Mouse (Mus musculus) ZHBTc4 (cell line): ENCODE results near the gene Taf9b.
"Not testable (repeated sequence)": the region's sequence is repeated elsewhere in the genome, so short reads cannot be mapped to it uniquely, and the experiment has no call there.

Source experiments
- DNase-seq: peaks from one replicate; pipeline ENCODE4 v3.0.0-alpha.2; 2011; ENCODE audit warnings: low read depth, low spot score

The Taf9b gene

DNA sequence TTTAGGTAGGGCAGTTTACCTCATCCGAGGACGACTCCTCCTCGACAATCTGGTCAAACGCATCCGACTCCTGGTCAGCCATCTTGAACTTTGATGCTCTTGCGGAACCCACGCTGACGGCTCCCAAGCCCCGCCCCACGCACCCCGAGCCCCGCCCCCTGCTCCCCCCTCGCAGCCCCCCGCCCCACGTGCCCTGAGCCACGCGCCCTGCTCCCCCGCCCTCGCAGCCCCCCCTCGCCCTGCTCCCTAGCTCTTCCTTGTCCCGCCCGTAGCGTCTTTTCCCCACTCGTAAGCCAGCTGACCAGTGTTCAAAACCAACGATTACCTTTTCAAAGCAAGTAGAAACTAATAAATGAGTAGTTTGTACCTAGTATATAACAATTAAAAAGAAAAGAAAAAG is at the start of gene Taf9b:
Taf9b (minus strand) TSS at position 101 of the 400 bp plus-strand sequence.
- DNase-seq = no peak

DNA sequence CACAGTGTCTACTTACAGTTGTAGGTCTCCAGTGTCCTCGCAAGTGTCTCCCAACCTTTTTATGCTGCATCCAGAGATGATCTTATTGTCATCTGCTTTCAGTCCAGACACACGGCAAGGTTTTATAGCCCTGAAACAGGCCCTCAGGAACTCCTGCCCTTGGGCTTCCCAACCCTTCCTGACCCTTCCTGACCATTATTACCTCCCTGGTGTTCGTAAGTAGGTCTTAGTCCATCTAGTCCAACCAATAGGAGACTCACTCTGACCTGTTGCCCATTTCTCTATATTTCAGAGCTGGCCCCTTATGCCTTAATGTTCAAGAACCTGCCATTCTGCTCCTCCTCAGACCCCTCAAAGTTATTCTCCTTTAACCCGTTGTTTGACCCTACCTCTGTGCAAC is 34.3 kb upstream of the Taf9b start, which contains the start of gene Fnd3c2:
Fnd3c2 (minus strand) TSS at position 101 of the 400 bp plus-strand sequence.
- DNase-seq = no peak

DNA sequence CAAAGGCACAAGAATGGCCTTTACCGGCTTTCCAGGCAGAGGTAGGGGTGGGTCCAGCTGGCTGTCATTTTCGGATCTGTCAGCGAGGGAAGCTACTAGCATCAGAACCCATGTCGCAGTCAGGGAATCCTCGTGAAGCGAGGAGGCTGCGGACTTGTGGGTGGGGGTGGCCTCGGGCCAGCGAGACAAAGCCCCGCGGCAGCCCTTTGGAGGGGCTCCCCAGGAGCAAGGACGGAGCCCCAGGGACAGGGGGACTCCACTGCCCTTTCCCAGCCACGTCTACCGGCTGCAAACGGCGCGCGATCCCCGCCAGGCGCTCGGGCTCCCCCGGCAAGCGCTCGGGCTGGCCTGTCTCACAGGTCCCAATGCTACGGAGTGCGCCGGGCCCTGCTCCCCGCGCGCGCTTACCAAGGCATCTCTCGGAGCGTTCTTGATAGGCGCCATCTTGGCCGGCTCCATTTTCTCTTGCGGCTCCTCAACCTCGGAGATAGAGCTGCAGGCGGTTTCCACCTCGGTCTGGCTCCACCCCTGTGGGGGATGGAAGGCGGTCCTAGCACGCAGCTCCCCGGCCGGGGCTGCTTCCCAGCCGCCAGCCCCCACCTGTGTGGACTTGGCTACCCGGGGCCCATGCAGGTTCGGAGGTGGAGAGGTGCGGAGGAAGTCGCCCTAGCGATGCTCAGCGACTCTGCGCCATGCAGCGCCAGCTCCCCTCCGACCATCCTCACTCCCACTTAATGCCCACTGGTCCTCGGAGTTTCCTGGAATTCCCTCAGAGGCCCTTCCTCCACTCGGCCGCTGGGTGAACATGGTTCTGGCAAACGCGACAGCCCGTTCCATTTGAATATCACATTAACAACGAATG is 1.6 kb downstream of the Taf9b start:
- DNase-seq = peak; percentile 81

DNA sequence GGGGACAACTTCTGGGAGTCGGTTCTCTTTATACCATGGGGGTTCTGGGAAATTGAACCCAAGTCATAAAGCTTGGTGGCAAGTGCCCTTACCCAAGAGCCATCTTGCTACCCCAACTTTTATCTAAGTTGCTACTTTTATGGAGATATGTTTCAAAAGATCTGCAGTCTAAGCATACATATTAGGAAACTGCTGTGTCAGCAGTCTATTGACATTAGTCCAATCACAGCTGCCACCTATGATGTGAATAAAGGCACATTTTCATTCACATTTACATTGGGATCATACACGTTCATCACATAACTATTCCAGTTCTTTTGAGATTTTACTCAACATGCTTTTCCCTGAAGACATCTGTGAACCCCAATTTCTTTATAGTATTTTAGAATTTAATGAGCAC is 11.9 kb downstream of the Taf9b start:
- no peak for DNase-seq

DNA sequence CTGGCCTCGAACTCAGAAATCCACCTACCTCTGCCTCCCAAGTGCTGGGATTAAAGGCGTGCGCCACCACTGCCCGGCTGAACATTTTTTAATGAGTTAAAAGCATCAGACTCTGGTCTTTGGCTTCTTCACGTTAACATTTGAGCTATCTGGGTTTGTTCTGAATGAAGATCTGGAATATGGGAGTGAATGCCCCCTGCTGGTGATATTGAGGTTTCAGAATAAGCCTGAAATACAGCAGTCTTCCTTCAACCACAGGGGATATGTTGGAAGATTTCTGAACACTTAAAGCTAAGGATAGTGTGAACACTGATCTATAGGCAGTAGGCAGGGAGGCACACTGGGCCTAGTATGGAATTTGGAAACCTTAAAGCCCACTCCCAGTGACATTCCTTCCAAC is 22.1 kb downstream of the Taf9b start:
- peak; percentile 28 for DNase-seq

DNA sequence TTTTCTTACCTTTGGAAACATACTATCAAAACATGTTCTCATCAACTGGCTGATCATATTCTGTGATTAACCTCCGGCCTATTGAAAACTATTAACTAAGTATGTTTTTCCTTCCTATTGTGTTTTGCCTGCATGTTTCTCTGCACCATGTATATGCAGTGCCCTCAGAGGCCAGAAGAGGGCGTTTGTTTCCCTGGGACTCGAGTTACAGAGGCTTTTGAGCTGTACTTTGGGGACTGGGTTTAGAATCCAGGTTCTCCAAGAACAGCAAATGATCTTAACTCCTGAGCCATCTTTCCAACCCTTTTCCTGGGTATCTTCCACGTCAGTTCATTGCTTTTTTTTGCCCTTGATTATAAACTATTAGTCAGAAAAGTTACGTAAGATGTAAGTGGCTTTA is 23.6 kb downstream of the Taf9b start:
- DNase-seq = peak; percentile 59

DNA sequence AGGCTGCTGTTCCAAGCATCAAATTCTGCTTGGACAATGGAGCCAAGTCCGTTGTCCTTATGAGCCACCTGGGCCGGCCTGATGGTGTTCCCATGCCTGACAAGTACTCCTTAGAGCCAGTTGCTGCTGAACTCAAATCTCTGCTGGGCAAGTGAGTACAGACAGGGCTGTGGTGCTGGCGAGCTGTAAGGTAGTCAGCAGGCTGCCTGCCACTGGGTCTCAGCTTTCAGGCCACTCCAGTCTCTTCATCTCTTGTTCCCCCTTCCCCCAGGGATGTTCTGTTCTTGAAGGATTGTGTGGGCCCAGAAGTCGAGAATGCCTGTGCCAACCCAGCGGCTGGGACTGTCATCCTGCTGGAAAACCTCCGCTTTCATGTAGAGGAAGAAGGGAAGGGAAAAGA is 26.6 kb downstream of the Taf9b start:
- DNase-seq = not testable (repeated sequence)

DNA sequence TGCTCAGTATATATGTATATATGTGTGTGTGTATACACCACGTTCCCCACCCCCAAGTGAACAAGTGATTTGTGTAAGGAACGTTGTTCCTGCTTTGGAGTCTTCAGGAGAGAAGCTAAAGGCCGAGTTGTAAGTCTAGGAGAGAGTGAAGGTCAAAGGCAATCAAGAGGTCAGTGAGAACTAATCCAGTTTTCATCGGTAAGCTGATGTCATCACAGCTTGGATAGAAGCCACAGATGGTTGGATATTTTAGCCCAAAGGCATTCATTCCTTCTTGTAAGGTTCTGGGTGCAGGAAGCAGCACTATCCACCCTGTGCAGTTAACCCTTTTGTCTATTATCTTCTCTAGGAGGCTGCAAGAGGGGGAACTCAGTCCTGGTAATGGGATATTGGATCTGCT is 30.9 kb downstream of the Taf9b start:
- no peak for DNase-seq

DNA sequence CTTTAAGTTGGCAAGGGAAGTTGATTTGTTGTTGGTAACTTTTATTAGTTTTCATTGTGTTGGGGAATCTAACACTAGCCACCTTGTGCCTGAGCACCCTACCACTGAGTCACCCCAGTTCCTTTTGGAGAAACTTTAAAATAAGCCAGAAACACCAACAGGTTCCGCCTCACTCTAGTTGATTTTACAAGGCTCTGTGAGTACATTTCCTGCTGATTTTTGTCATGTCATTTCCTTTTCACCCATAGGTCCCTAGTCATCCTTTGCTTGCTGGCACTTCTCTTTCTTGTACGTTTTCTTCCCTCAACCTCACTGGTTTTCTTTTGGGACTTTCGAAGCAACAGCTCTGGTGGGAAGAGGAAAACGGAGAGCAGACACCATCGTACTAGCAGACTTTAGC is 31.6 kb downstream of the Taf9b start:
- DNase-seq = no peak

DNA sequence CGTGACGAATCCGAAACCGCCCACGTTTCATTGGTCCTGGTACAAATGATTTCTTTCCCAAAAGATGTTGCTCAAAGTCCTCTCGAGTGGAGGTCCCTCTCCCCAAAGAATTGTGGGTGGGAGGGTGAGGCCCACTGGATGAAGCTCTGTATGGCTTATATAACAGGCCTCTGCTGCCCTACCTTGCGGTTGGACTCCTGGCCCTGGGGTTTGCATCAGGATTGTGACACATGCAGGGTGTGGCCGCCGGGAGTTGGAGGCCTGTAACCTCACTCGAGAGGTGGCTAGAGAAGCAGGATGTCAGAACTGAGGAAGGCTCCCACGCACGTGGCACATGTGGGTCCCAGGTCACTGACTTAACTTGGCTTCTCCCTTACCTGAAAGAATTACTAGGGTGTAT is 33.2 kb downstream of the Taf9b start:
- DNase-seq = peak; percentile 26

DNA sequence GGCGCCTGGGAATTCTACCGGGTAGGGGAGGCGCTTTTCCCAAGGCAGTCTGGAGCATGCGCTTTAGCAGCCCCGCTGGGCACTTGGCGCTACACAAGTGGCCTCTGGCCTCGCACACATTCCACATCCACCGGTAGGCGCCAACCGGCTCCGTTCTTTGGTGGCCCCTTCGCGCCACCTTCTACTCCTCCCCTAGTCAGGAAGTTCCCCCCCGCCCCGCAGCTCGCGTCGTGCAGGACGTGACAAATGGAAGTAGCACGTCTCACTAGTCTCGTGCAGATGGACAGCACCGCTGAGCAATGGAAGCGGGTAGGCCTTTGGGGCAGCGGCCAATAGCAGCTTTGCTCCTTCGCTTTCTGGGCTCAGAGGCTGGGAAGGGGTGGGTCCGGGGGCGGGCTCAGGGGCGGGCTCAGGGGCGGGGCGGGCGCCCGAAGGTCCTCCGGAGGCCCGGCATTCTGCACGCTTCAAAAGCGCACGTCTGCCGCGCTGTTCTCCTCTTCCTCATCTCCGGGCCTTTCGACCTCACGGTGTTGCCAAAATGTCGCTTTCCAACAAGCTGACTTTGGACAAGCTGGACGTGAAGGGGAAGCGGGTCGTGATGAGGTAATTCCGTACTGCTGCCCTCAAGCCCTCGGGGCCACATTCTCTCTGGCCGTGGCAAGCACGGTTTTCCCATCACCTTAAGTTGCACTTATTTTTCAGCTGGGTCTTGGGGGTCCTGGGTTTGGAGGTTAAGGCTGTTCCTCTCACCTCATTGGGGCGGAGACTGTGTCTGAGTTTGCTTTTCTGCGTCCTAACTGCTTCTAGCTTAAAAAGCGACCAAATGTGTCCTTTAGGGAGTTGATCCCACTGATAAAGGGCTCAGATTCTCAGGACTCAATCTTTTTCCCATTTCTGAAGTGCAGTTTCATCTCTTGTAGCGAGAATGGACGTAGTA is 34.0 kb downstream of the Taf9b start, which contains the start of gene Pgk1:
Pgk1 (plus strand) TSS at position 388 of the 937 bp plus-strand sequence.
- peak; percentile 97 for DNase-seq

DNA sequence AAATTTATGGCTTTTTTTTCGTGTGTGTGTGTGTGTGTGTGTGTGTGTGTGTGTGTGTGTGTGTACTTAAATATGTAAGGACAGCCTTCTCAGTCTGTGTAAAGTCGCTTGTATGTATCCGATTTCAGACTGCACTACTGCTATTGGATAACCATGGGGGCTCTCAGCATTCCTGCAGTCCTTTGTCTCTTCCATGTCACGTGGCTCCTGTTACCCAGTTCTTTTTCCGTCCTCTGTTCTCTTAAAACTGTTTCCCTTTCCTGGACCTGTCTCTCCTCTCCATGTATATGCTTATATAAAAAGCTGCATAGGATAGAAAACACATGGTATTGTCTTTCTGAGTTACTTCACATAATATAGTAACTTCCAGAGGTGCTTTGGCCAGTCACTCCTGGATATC is 35.3 kb downstream of the Taf9b start:
- peak; percentile 50 for DNase-seq

DNA sequence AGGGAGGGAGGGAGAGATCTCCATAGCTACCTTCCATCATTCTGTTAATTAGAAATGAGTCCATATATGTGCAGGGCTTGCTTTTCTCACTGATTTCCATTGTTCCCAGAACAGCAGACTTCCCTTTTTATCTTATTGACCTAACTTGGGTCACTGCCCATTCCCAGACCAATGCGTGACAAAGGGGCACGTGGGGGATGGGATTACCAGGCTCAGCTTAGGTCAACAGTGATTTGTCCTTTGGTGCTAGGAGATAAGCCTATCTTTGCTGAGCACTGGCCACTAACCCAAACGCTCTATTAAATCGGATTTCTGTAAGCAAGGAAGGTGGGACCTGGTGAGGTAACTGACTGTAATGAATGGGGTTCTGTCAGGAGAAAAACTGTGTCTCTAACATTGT is 36.7 kb downstream of the Taf9b start:
- no peak for DNase-seq

DNA sequence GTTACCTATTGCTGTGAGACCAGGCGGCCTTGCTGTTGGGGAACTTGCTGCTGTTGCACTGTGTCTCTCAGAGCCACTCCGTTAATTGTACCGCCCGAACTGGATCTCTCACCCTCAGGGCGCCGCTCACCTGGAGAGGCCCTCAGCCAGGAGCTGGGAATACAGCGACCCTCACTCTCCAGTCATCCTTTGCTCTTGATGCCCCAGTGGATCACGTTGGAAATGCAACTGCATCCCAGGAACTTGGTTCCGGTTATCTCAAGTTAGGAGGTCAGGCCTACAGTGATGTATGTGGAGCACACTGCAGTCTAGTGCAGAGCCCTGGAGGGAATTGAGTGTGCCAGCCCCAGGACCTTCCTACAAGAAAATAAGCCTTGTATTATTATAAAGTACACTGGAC is 44.6 kb downstream of the Taf9b start:
- peak; percentile 71 for DNase-seq

DNA sequence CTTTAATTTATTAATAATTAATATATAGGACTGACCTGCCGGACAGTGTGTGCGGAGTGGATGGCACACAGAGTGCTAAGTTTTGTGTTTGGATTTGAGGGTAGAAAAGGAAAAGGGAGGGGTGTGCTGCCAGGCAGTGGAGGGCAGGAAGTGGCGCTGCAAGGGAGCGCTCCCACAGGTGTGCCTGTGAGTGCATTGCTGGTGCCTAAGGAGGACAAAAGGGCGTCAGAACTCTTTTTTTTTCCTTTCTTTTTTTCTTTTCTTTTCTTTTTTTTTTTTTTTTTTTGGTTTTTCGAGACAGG is 49.2 kb downstream of the Taf9b start:
- peak; percentile 12 for DNase-seq

DNA sequence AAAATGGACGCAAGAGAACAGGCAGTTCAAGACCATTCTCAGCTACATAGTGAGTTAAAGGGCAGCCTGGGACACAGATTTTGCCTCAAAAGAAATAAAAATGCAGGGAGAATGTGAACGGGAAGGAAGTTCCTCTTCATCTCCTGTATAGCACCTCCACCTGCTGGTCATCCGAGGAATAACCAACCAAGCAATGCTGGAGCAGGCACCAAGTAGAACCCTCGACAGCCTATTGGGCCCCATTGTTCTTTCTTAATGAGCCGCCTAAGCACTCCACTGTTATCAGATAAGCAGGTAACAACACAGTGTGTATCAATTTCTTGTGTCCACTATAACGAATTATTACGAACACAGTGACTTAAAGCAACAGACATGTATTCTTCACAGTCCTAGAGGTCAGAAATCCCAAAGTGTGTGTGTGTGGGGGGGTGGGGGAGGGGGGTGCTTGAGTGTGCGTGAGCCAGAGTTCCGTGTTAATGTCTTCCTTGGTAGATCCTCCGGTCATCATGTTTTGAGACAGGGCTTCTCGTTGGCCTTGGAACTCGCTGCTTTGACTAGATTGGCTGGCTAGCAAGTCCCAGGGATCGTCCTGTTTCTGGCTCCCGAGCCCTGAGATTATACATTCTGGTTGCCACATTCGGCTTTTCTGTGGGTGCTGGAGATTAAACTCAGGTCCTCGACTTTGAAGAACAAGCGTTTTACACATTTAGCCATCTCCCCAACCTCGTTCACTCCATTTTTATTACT is 49.7 kb downstream of the Taf9b start:
- peak; percentile 85 for DNase-seq

DNA sequence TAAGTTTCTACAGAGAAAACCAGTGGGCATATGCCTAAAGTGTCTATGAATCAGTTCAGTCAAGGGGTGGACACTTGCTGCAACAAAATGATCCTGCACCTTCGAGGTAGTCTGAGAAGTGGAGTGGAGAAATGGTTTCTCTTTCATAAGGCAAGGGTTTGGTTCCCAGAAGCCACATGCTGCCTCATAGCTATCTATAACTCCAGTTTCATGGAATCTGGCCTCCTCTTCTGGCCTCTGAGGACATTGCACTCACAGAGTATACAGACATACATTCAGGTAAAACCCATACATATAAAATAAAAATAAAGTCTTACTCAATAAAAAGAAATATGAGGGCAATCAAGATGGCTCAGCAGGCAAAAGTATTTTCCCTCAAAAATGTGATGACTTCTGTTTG is 55.9 kb downstream of the Taf9b start:
- no peak for DNase-seq

DNA sequence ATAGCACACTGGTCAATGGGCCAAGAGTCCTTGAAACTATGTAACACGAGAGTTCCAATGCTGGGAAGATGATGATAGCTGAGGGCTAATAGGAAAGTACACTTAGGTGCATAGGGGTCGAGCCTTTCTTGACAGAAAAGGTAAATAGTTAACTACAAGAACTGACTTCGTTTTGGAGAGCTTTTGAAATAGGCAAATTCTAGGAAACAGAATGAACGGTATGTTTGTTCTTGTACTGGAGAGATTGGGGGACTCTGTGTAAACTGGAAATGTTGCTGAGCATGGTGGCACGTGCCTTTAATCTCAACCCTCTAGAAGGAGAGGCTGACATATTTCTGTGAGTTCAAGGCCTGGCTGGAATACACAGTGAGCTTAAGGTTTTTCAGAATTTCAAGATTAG is 56.4 kb downstream of the Taf9b start:
- no peak for DNase-seq

DNA sequence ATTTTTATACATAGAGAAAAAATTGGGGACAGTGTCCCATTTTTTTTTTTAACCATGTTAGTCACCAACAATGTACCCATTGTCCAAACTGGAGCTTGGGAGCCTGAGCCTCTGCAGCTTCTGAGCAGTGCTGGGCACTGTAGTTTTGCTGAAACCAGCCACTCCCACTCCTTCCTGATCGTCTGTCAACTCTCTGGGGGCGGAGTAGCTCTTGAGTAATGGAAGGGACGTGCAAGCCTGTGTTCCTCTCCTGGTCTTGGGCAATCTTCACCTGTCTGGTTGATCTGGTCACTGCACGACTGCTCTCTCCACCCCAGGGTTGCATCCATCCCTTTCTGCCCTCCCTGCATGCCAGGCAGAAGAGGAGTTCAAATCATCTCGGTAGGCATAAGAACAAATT is 57.0 kb downstream of the Taf9b start:
- DNase-seq = no peak
